Mouse (Mus musculus) MEL (cell line): ENCODE data around the gene Ak3. TPM values are rescaled to one million over a fixed set of nuclear protein-coding genes. Genes with fewer than 3 reads are reported as not detected.
A peak's percentile ranks its signal among the peaks of the same experiment; 100 is the strongest.

Experiments
- DNase-seq: peaks from one replicate; pipeline ENCODE4 v3.0.0; 2011; ENCODE audit warnings: low read depth, low spot score
- H3K27ac ChIP-seq: 2 replicates; pipeline ENCODE4 v1.5.1; 2012; ENCODE audit warnings: low read depth, mild to moderate bottlenecking, control low read depth, low read length, moderate library complexity; ENCODE audit not compliant: control insufficient read depth
- H3K27me3 ChIP-seq, 2 experiments: fragments of 150-350 bp in 1 of 2; sonication (generic) in 1 of 2; 2 replicates each; pipeline ENCODE4 v1.6.1; 2012; ENCODE audit warnings: low read length in 2 of 2, mild to moderate bottlenecking in 2 of 2, improper control_type of control experiment in 1 of 2, moderate library complexity in 1 of 2; ENCODE audit not compliant: insufficient read depth in 2 of 2, control insufficient read depth in 1 of 2
- H3K36me3 ChIP-seq, 2 experiments: 2 replicates each; pipeline ENCODE4 v1.6.1; 2012 to 2014; ENCODE audit warnings: low read length in 2 of 2, improper control_type of control experiment in 1 of 2, inconsistent platforms in 1 of 2, mild to moderate bottlenecking in 1 of 2; ENCODE audit not compliant: insufficient read depth in 2 of 2, control insufficient read depth in 1 of 2
- H3K4me1 ChIP-seq, 2 experiments: fragments of 150-350 bp in 1 of 2; sonication (generic) in 1 of 2; 2 replicates each; pipeline ENCODE4 v1.6.1; 2012; ENCODE audit warnings: low read length in 2 of 2, improper control_type of control experiment in 1 of 2, mild to moderate bottlenecking in 1 of 2; ENCODE audit not compliant: insufficient read depth in 2 of 2, control insufficient read depth in 1 of 2
- H3K4me3 ChIP-seq, 2 experiments: fragments of 150-350 bp in 1 of 2; sonication (generic) in 1 of 2; 2 replicates each; pipeline ENCODE4 v1.5.1; 2012; ENCODE audit warnings: low read depth in 2 of 2, low read length in 2 of 2, mild to moderate bottlenecking in 2 of 2, moderate library complexity in 2 of 2, control low read depth in 1 of 2, improper control_type of control experiment in 1 of 2; ENCODE audit not compliant: control insufficient read depth in 1 of 2, insufficient read depth in 1 of 2
- H3K79me2 ChIP-seq: 2 replicates; pipeline ENCODE4 v1.6.1; 2012; ENCODE audit warnings: mild to moderate bottlenecking, low read length, moderate library complexity; ENCODE audit not compliant: control insufficient read depth, poor library complexity, insufficient read depth
- H3K9ac ChIP-seq: 2 replicates; pipeline ENCODE4 v1.6.1; 2012; ENCODE audit warnings: low read depth, mild to moderate bottlenecking, control low read depth, low read length, moderate library complexity; ENCODE audit not compliant: control insufficient read depth, poor library complexity, severe bottlenecking
- H3K9me3 ChIP-seq: fragments of 150-350 bp; sonication (generic); replicated peaks from 2 replicates; pipeline ENCODE4 v1.6.1; 2012; ENCODE audit warnings: mild to moderate bottlenecking, low read length, improper control_type of control experiment, moderate library complexity; ENCODE audit not compliant: insufficient read depth
- BHLHE40 ChIP-seq: IDR thresholded peaks from 2 replicates; pipeline ENCODE4 v1.6.1; 2012; ENCODE audit warnings: low read depth, mild to moderate bottlenecking, inconsistent platforms, low read length, improper control_type of control experiment, borderline replicate concordance
- CHD1 ChIP-seq: IDR thresholded peaks from 2 replicates; pipeline ENCODE4 v1.6.1; 2012; ENCODE audit warnings: low read depth, mild to moderate bottlenecking, inconsistent platforms, low read length, improper control_type of control experiment
- CHD2 ChIP-seq: IDR thresholded peaks from 2 replicates; pipeline ENCODE4 v1.6.1; 2011; ENCODE audit warnings: low read length, improper control_type of control experiment
- CTCF ChIP-seq, 3 experiments: IDR thresholded peaks in 2 of 3; conservative IDR thresholded peaks in 1 of 3; 2 replicates each; pipeline ENCODE4 v1.5.1; 2011 to 2012; ENCODE audit warnings: low read length in 3 of 3, low read depth in 2 of 3, mild to moderate bottlenecking in 2 of 3, improper control_type of control experiment in 1 of 3, inconsistent platforms in 1 of 3, mixed read lengths in 1 of 3, moderate library complexity in 1 of 3; ENCODE audit not compliant: control insufficient read depth in 1 of 3, insufficient read depth in 1 of 3, poor library complexity in 1 of 3, severe bottlenecking in 1 of 3
- E2F4 ChIP-seq: IDR thresholded peaks from 2 replicates; pipeline ENCODE4 v1.6.1; 2011; ENCODE audit warnings: low read depth, low read length, improper control_type of control experiment, borderline replicate concordance
- ELF1 ChIP-seq: IDR thresholded peaks from 2 replicates; pipeline ENCODE4 v1.6.1; 2014; ENCODE audit warnings: low read depth, mild to moderate bottlenecking, inconsistent platforms, low read length, improper control_type of control experiment, moderate library complexity
- EP300 ChIP-seq, 2 experiments: IDR thresholded peaks; 2 replicates each; pipeline ENCODE4 v1.6.1; 2011; ENCODE audit warnings: improper control_type of control experiment in 2 of 2, low read length in 2 of 2, low read depth in 1 of 2, mild to moderate bottlenecking in 1 of 2
- ETS1 ChIP-seq: IDR thresholded peaks from 2 replicates; pipeline ENCODE4 v1.6.1; 2012; ENCODE audit warnings: low read depth, mild to moderate bottlenecking, inconsistent platforms, low read length, improper control_type of control experiment, moderate library complexity
- GABPA ChIP-seq: IDR thresholded peaks from 2 replicates; pipeline ENCODE4 v1.6.1; 2012; ENCODE audit warnings: low read depth, mild to moderate bottlenecking, inconsistent platforms, low read length, improper control_type of control experiment, moderate library complexity
- GATA1 ChIP-seq: IDR thresholded peaks from 2 replicates; pipeline ENCODE4 v1.6.1; 2011; ENCODE audit warnings: low read depth, low read length, improper control_type of control experiment
- HCFC1 ChIP-seq: IDR thresholded peaks from 2 replicates; pipeline ENCODE4 v1.6.1; 2012; ENCODE audit warnings: low read depth, mild to moderate bottlenecking, inconsistent platforms, low read length, improper control_type of control experiment, moderate library complexity
- JUND ChIP-seq: IDR thresholded peaks from 2 replicates; pipeline ENCODE4 v1.6.1; 2011; ENCODE audit warnings: low read depth, mild to moderate bottlenecking, improper control_type of control experiment, low read length
- KAT2A ChIP-seq: conservative IDR thresholded peaks from 2 replicates; pipeline ENCODE4 v1.6.1; 2012; ENCODE audit warnings: low read depth, low read length, improper control_type of control experiment, inconsistent platforms
- MAFK ChIP-seq: IDR thresholded peaks from 2 replicates; pipeline ENCODE4 v1.6.1; 2011; ENCODE audit warnings: low read depth, mild to moderate bottlenecking, low read length, improper control_type of control experiment, borderline replicate concordance
- MAX ChIP-seq: IDR thresholded peaks from 2 replicates; pipeline ENCODE4 v1.6.1; 2011; ENCODE audit warnings: low read length, improper control_type of control experiment
- MAZ ChIP-seq: IDR thresholded peaks from 2 replicates; pipeline ENCODE4 v1.6.1; 2012; ENCODE audit warnings: low read depth, mild to moderate bottlenecking, inconsistent platforms, low read length, improper control_type of control experiment
- MEF2A ChIP-seq: IDR thresholded peaks from 2 replicates; pipeline ENCODE4 v1.6.1; 2014; ENCODE audit warnings: low read depth, mild to moderate bottlenecking, inconsistent platforms, low read length, improper control_type of control experiment; ENCODE audit not compliant: poor library complexity, insufficient replicate concordance, severe bottlenecking; ENCODE audit errors: extremely low read depth
- MXI1 ChIP-seq: IDR thresholded peaks from 2 replicates; pipeline ENCODE4 v1.6.1; 2011; ENCODE audit warnings: mild to moderate bottlenecking, low read depth, low read length, improper control_type of control experiment
- MYB ChIP-seq: IDR thresholded peaks from 2 replicates; pipeline ENCODE4 v1.6.1; 2011; ENCODE audit warnings: mild to moderate bottlenecking, low read depth, low read length, improper control_type of control experiment
- MYC ChIP-seq: IDR thresholded peaks from 2 replicates; pipeline ENCODE4 v1.6.1; 2011; ENCODE audit warnings: low read depth, mild to moderate bottlenecking, low read length, improper control_type of control experiment, moderate library complexity
- NELFE ChIP-seq: IDR thresholded peaks from 2 replicates; pipeline ENCODE4 v1.6.1; 2011; ENCODE audit warnings: low read depth, low read length, improper control_type of control experiment
- NRF1 ChIP-seq: IDR thresholded peaks from 2 replicates; pipeline ENCODE4 v1.6.1; 2014; ENCODE audit warnings: low read depth, mild to moderate bottlenecking, inconsistent platforms, low read length, improper control_type of control experiment, moderate library complexity; ENCODE audit not compliant: poor library complexity, insufficient read depth, severe bottlenecking
- POLR2A ChIP-seq, 2 experiments: IDR thresholded peaks; 2 replicates each; pipeline ENCODE4 v1.6.1; 2011 to 2012; ENCODE audit warnings: low read length in 2 of 2, mild to moderate bottlenecking in 2 of 2, control low read depth in 1 of 2, improper control_type of control experiment in 1 of 2, low read depth in 1 of 2, moderate library complexity in 1 of 2; ENCODE audit not compliant: control insufficient read depth in 1 of 2, insufficient read depth in 1 of 2, poor library complexity in 1 of 2
- POLR2AphosphoS2 ChIP-seq: IDR thresholded peaks from 2 replicates; pipeline ENCODE4 v1.6.1; 2011; ENCODE audit warnings: low read length, improper control_type of control experiment
- RAD21 ChIP-seq: IDR thresholded peaks from 2 replicates; pipeline ENCODE4 v1.6.1; 2011; ENCODE audit warnings: mild to moderate bottlenecking, low read depth, low read length, improper control_type of control experiment
- RCOR1 ChIP-seq: IDR thresholded peaks from 2 replicates; pipeline ENCODE4 v1.6.1; 2012; ENCODE audit warnings: low read depth, mild to moderate bottlenecking, inconsistent platforms, low read length, improper control_type of control experiment
- SIN3A ChIP-seq: IDR thresholded peaks from 2 replicates; pipeline ENCODE4 v1.6.1; 2012; ENCODE audit warnings: low read length, improper control_type of control experiment, inconsistent platforms
- SMC3 ChIP-seq: IDR thresholded peaks from 2 replicates; pipeline ENCODE4 v1.6.1; 2011; ENCODE audit warnings: low read depth, low read length, improper control_type of control experiment
- TAL1 ChIP-seq: IDR thresholded peaks from 2 replicates; pipeline ENCODE4 v1.6.1; 2012; ENCODE audit warnings: mild to moderate bottlenecking, inconsistent platforms, low read length, moderate library complexity, mixed read lengths
- TBP ChIP-seq: IDR thresholded peaks from 2 replicates; pipeline ENCODE4 v1.8.0; 2011; ENCODE audit warnings: low read depth, low read length, improper control_type of control experiment
- TCF12 ChIP-seq: IDR thresholded peaks from 2 replicates; pipeline ENCODE4 v1.6.1; 2014; ENCODE audit warnings: low read depth, mild to moderate bottlenecking, inconsistent platforms, low read length, improper control_type of control experiment, moderate library complexity
- UBTF ChIP-seq: IDR thresholded peaks from 2 replicates; pipeline ENCODE4 v1.6.1; 2012; ENCODE audit warnings: low read depth, mild to moderate bottlenecking, inconsistent platforms, low read length, improper control_type of control experiment, moderate library complexity, borderline replicate concordance; ENCODE audit not compliant: insufficient read depth
- USF1 ChIP-seq: IDR thresholded peaks from 2 replicates; pipeline ENCODE4 v1.6.1; 2014; ENCODE audit warnings: low read depth, mild to moderate bottlenecking, inconsistent platforms, low read length, improper control_type of control experiment, moderate library complexity
- ZC3H11A ChIP-seq: IDR thresholded peaks from 2 replicates; pipeline ENCODE4 v1.6.1; 2012; ENCODE audit warnings: low read depth, mild to moderate bottlenecking, inconsistent platforms, low read length, improper control_type of control experiment
- ZMIZ1 ChIP-seq: IDR thresholded peaks from 2 replicates; pipeline ENCODE4 v1.6.1; 2012; ENCODE audit warnings: low read depth, mild to moderate bottlenecking, inconsistent platforms, low read length, improper control_type of control experiment, moderate library complexity
- ZNF384 ChIP-seq: IDR thresholded peaks from 2 replicates; pipeline ENCODE4 v1.6.1; 2012; ENCODE audit warnings: low read depth, mild to moderate bottlenecking, inconsistent platforms, low read length, improper control_type of control experiment
- polyA plus RNA-seq, 2 experiments: library from polyadenylated mRNA; stranded (reverse) in 1 of 2; unstranded in 1 of 2; fragments of >175 nt in 1 of 2; fragments of >200 nt in 1 of 2; gene quantifications; 2 replicates each; pipeline versions ENCODE4 v1.2.1 to v1.2.4; 2012; ENCODE audit warnings: low replicate concordance in 2 of 2, low read depth in 1 of 2; ENCODE audit not compliant: insufficient read length in 2 of 2, insufficient read depth in 1 of 2, missing spikeins in 1 of 2
- total RNA-seq: library from RNA; depleted of rRNA; stranded (reverse); fragments of 300-350 nt; gene quantifications from 2 replicates; pipeline ENCODE4 v1.2.3, GENCODE M21; 2012

Gene Ak3
- total and polyA plus RNA-seq, 3 experiments: 47.3 to 86.3 (median 50.0) TPM

DNA sequence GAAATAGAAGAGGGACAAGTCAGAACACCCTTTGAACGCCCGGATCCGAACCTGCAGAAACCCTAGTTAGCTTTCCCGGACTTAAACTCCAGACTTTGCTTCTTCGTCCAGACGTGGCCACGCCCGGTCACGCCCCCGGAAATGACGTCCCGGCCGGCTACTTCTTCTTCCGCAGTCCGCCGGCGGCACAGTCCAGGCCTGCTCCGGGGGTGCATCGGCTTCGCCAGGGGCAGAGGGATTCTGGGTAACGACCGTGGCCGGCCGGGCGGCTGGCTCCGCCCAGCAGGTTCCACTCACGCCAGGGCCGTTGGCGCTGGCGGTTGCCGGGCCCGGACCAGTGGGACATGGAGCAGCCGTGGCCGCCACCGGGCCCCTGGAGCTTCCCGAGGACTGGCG lies 57.6 kb downstream of the Ak3 start, which contains the start of gene Cdc37l1:
Gene Cdc37l1, plus strand, starts transcription at position 159 of the 396 bp plus-strand sequence.
- TF ChIP-seq MAZ: peak; percentile 46; the same call in 1 of the 2 replicates
- TF ChIP-seq ETS1: peak; percentile 68
- no peak for TF ChIP-seq ZNF384
- TF ChIP-seq ZC3H11A: no peak
- TF ChIP-seq NRF1: 0 out of 2 replicates have a peak, but pooled peaks have one; percentile 34
- no peak for TF ChIP-seq CHD2
- TF ChIP-seq JUND: no peak
- TF ChIP-seq NELFE: peak; percentile 83
- TF ChIP-seq RAD21: no peak
- peak; percentile 71 for TF ChIP-seq USF1
- no peak for TF ChIP-seq SMC3
- peak; percentile 49; the same call in 1 of the 2 replicates for TF ChIP-seq CHD1
- TF ChIP-seq TAL1: no peak
- TF ChIP-seq MEF2A: no peak
- TF ChIP-seq MXI1: peak; percentile 65; the same call in 1 of the 2 replicates
- peak; percentile 47; the same call in 1 of the 2 replicates for TF ChIP-seq KAT2A
- TF ChIP-seq UBTF: no peak
- peak; percentile 35; the same call in 1 of the 2 replicates for TF ChIP-seq BHLHE40
- peak; percentile 89 to 96 for TF ChIP-seq POLR2A (IDR thresholded peaks at IDR 0.05; ENCODE audit: control insufficient read depth in 1 of 2, insufficient read depth in 1 of 2, low read depth in 1 of 2, low read length in 2 of 2, poor library complexity in 1 of 2)
- no peak for TF ChIP-seq E2F4
- TF ChIP-seq RCOR1: no peak
- TF ChIP-seq TBP: peak; percentile 77
- no peak for TF ChIP-seq GATA1
- TF ChIP-seq SIN3A: peak; percentile 87
- peak; percentile 71 for TF ChIP-seq MYB
- TF ChIP-seq GABPA: no peak
- no peak for TF ChIP-seq CTCF (IDR thresholded peaks at IDR 0.05 in 2 of 3, conservative IDR thresholded peaks at IDR 0.05 in 1 of 3; ENCODE audit: control insufficient read depth in 1 of 3, insufficient read depth in 1 of 3, low read depth in 2 of 3, low read length in 3 of 3, poor library complexity in 1 of 3, severe bottlenecking in 1 of 3)
- TF ChIP-seq MYC: no peak
- peak; percentile 2; the same call in 1 of the 2 replicates for TF ChIP-seq MAFK
- TF ChIP-seq POLR2AphosphoS2: peak; percentile 77
- peak; percentile 90 for TF ChIP-seq ELF1
- TF ChIP-seq HCFC1: peak; percentile 89
- TF ChIP-seq ZMIZ1: peak; percentile 80
- TF ChIP-seq EP300 (IDR thresholded peaks at IDR 0.05; ENCODE audit: low read depth in 1 of 2, low read length in 2 of 2): no peak; a peak in 1 of 4 replicates
- TF ChIP-seq TCF12: no peak; the same call in none of the 2 replicates
- TF ChIP-seq MAX: peak; percentile 52; the same call in 1 of the 2 replicates
- H3K9me3 ChIP-seq: no peaks in the 10 kb centered on the region
- peaks cover 0 to 1% of the 10 kb centered on the region in 2 experiments; a peak in 2 of 4 replicates for H3K27me3 ChIP-seq

More for the DNA sequence above, 57.6 kb downstream of the Ak3 start, which contains the start of gene Cdc37l1:
- Histone ChIP-seq H3K4me1 (peaks cover 4 to 17% of the 10 kb centered on the region in 2 experiments), H3K27ac (peak within 1 kb of the TSS; percentile 51), H3K4me3 (peak within 1 kb of the TSS; percentile 69 to 96), H3K9ac (peak within 1 kb of the TSS; percentile 85), H3K36me3 (peaks cover 5 to 13% of the 10 kb centered on the region in 2 experiments), H3K79me2 (peaks cover 25% of the 10 kb centered on the region)
- DNase-seq: peak; percentile 97
